Mouse (Mus musculus) megakaryocyte, embryonic 14.5 days (primary cell): ENCODE data around the gene Dnah2.

Experiments used
- FLI1 ChIP-seq: IDR thresholded peaks from 2 replicates; pipeline ENCODE4 v1.6.1; 2012; ENCODE audit warnings: low read length, inconsistent platforms, mixed read lengths
- GATA1 ChIP-seq: IDR thresholded peaks from 3 replicates; pipeline ENCODE4 v1.6.1; 2012; ENCODE audit warnings: mixed read lengths, low read length, inconsistent platforms, borderline replicate concordance

GRCm38 (mm10) chr11:69409378-69410044, 139.4 kb downstream of the Dnah2 start:
- TF ChIP-seq GATA1, result no peak
- no peak for TF ChIP-seq FLI1
